Mouse (Mus musculus): ENCODE results near the gene Trnp1.
"Not testable (repeated sequence)": the region's sequence is repeated elsewhere in the genome, so short reads cannot be mapped to it uniquely, and the experiment has no call there.

The Trnp1 gene

GRCm38 (mm10) chr4:133498160-133498724, at the start of gene Trnp1:
Gene Trnp1, minus strand, starts transcription at chr4:133498550.
- peak; percentile 83 to 91 for DNase-seq (ENCODE audit: low spot score in 2 of 2)

GRCm38 (mm10) chr4:133545272-133546231, 47.2 kb upstream of the Trnp1 start, which contains the start of gene Nudc:
Gene Nudc, minus strand, starts transcription at chr4:133545996.
- DNase-seq (ENCODE audit: low spot score in 2 of 2), result peak; percentile 95 to 96

GRCm38 (mm10) chr4:133536652-133537051, 38.3 kb upstream of the Trnp1 start:
- DNase-seq (ENCODE audit: low spot score in 2 of 2), result no peak

- DNase-seq (ENCODE audit: low spot score in 2 of 2), result no peak
These were observed 37.7 kb upstream of the Trnp1 start for GRCm38 (mm10) chr4:133536081-133536480.

GRCm38 (mm10) chr4:133532777-133533176, 34.4 kb upstream of the Trnp1 start:
- no peak for DNase-seq (ENCODE audit: low spot score in 2 of 2)

GRCm38 (mm10) chr4:133527788-133528187, 29.4 kb upstream of the Trnp1 start:
- DNase-seq (ENCODE audit: low spot score in 2 of 2), result no peak

GRCm38 (mm10) chr4:133521502-133521901, 23.2 kb upstream of the Trnp1 start:
- DNase-seq (ENCODE audit: low spot score in 2 of 2), result no peak

GRCm38 (mm10) chr4:133519369-133519665, 21.0 kb upstream of the Trnp1 start:
- DNase-seq (ENCODE audit: low spot score in 2 of 2), result no peak

GRCm38 (mm10) chr4:133518601-133519368, 20.4 kb upstream of the Trnp1 start, which contains the start of gene Kdf1:
Gene Kdf1, plus strand, starts transcription at chr4:133518963.
- DNase-seq (ENCODE audit: low spot score in 2 of 2), result no peak

GRCm38 (mm10) chr4:133512972-133513371, 14.6 kb upstream of the Trnp1 start:
- peak; percentile 78 to 80 for DNase-seq (ENCODE audit: low spot score in 2 of 2)

- DNase-seq (ENCODE audit: low spot score in 2 of 2), result not testable (repeated sequence)
These were observed 14.2 kb upstream of the Trnp1 start for GRCm38 (mm10) chr4:133512511-133512910.

- no peak for DNase-seq (ENCODE audit: low spot score in 2 of 2)
These were observed 12.7 kb upstream of the Trnp1 start for GRCm38 (mm10) chr4:133511050-133511449.

- DNase-seq (ENCODE audit: low spot score in 2 of 2), result peak; percentile 54 to 66
These were observed 10.6 kb upstream of the Trnp1 start for GRCm38 (mm10) chr4:133508990-133509389.

GRCm38 (mm10) chr4:133506573-133506972, 8.2 kb upstream of the Trnp1 start:
- no peak for DNase-seq (ENCODE audit: low spot score in 2 of 2)

GRCm38 (mm10) chr4:133504755-133505485, 6.6 kb upstream of the Trnp1 start:
- DNase-seq (ENCODE audit: low spot score in 2 of 2), result no peak

- DNase-seq (ENCODE audit: low spot score in 2 of 2), result no peak
These were observed 6.0 kb upstream of the Trnp1 start for GRCm38 (mm10) chr4:133504300-133504699.

GRCm38 (mm10) chr4:133501514-133501913, 3.2 kb upstream of the Trnp1 start:
- DNase-seq (ENCODE audit: low spot score in 2 of 2), result no peak

GRCm38 (mm10) chr4:133497461-133498159, 740 bp downstream of the Trnp1 start:
- DNase-seq (ENCODE audit: low spot score in 2 of 2), result no peak

- no peak for DNase-seq (ENCODE audit: low spot score in 2 of 2)
These were observed 1.5 kb downstream of the Trnp1 start for GRCm38 (mm10) chr4:133496738-133497445.

GRCm38 (mm10) chr4:133495711-133496110, 2.6 kb downstream of the Trnp1 start:
- no peak for DNase-seq (ENCODE audit: low spot score in 2 of 2)
